Comparison of ENCODE assay signal across 8 mouse cellular contexts in genomic region chr13:67683841-67684240, GRCm38 (mm10). TPM values are rescaled to one million over a fixed set of nuclear protein-coding genes. Genes with fewer than 3 reads are reported as not detected.
DNase-seq lines count a peak whose midpoint lies in the region; ATAC-seq lines count a peak whose summit lies in the region.
"Not testable (repeated sequence)": the region's sequence is repeated elsewhere in the genome, so short reads cannot be mapped to it uniquely, and the experiment has no call there.

No protein-coding gene starts in this region.

- not testable (repeated sequence) for H3K36me3 ChIP-seq in forebrain, embryonic 15.5 days; hindbrain, embryonic 10.5 days; kidney, embryonic 15.5 days; liver, embryonic 13.5 days; midbrain, embryonic 11.5 days (ENCODE audit: control insufficient read depth, insufficient read depth, low read length)

- H3K27ac ChIP-seq in forebrain, embryonic 15.5 days (replicated peaks); kidney, embryonic 15.5 days; liver, embryonic 13.5 days; midbrain, embryonic 11.5 days (ENCODE audit: low read depth, low read length): not testable (repeated sequence)
- H3K27ac ChIP-seq in hindbrain, embryonic 10.5 days = peak overlapping the region; percentile 81; the same call in 1 of the 2 replicates

- H3K4me3 ChIP-seq in forebrain, embryonic 15.5 days = peak overlapping the region; percentile 86
- H3K4me3 ChIP-seq in hindbrain, embryonic 10.5 days = peak overlapping the region; percentile 68
- peak overlapping the region; percentile 83 for H3K4me3 ChIP-seq in kidney, embryonic 15.5 days (replicated peaks)
- H3K4me3 ChIP-seq in liver, embryonic 13.5 days (replicated peaks) = peak overlapping the region; percentile 72
- not testable (repeated sequence) for H3K4me3 ChIP-seq in midbrain, embryonic 11.5 days (ENCODE audit: low read depth, low read length)

- not testable (repeated sequence) for H3K4me1 ChIP-seq in forebrain, embryonic 15.5 days; hindbrain, embryonic 10.5 days (replicated peaks); kidney, embryonic 15.5 days; liver, embryonic 13.5 days (replicated peaks); midbrain, embryonic 11.5 days (ENCODE audit: control insufficient read depth, insufficient read depth, low read length)

- not testable (repeated sequence) for H3K9me3 ChIP-seq in forebrain, embryonic 15.5 days; hindbrain, embryonic 10.5 days; kidney, embryonic 15.5 days (replicated peaks); liver, embryonic 13.5 days (replicated peaks); midbrain, embryonic 11.5 days (ENCODE audit: control insufficient read depth, low read length)

- H3K9ac ChIP-seq in forebrain, embryonic 15.5 days (replicated peaks) = 0 out of 2 replicates have a peak overlapping the region, but pooled peaks have one; percentile 79
- H3K9ac ChIP-seq in kidney, embryonic 15.5 days = 0 out of 2 replicates have a peak overlapping the region, but pooled peaks have one; percentile 31
- 0 out of 2 replicates have a peak overlapping the region, but pooled peaks have one; percentile 77 for H3K9ac ChIP-seq in liver, embryonic 13.5 days
- H3K9ac ChIP-seq in midbrain, embryonic 11.5 days (ENCODE audit: low read length) = peak overlapping the region; percentile 80; the same call in 1 of the 2 replicates

- peak; percentile 29 for ATAC-seq in CD4-positive, CD25-positive, alpha-beta regulatory T cell, adult 4 months
- ATAC-seq in forebrain, embryonic 15.5 days (replicated peaks) = peak; percentile 34
- ATAC-seq in kidney, embryonic 15.5 days (replicated peaks; ENCODE audit: low FRiP score) = peak; percentile 48
- ATAC-seq in liver, embryonic 13.5 days (ENCODE audit: low read depth) = not testable (repeated sequence)
- ATAC-seq in midbrain, embryonic 11.5 days (ENCODE audit: low FRiP score) = peak; percentile 57

- 69% methylated on average over 2 of the region's 2 CpGs for WGBS in forebrain, embryonic 15.5 days
- 75% methylated on average over 2 of the region's 2 CpGs for WGBS in hindbrain, embryonic 10.5 days
- 77% methylated on average over 2 of the region's 2 CpGs for WGBS in kidney, embryonic 15.5 days
- WGBS in liver, embryonic 13.5 days (ENCODE audit: insufficient replicate concordance) = 72% methylated on average over 2 of the region's 2 CpGs
- 82% methylated on average over 2 of the region's 2 CpGs for WGBS in midbrain, embryonic 11.5 days

- not testable (repeated sequence) for H3K27me3 ChIP-seq in forebrain, embryonic 15.5 days; hindbrain, embryonic 10.5 days (ENCODE audit: insufficient read depth, poor library complexity, severe bottlenecking); kidney, embryonic 15.5 days; liver, embryonic 13.5 days; midbrain, embryonic 11.5 days (ENCODE audit: control insufficient read depth, insufficient read depth, low read length)

- H3K4me2 ChIP-seq in forebrain, embryonic 15.5 days (replicated peaks) = peak overlapping the region; percentile 87
- peak overlapping the region; percentile 69 for H3K4me2 ChIP-seq in kidney, embryonic 15.5 days
- peak overlapping the region; percentile 72 for H3K4me2 ChIP-seq in liver, embryonic 13.5 days
- H3K4me2 ChIP-seq in midbrain, embryonic 11.5 days = peak overlapping the region; percentile 57; the same call in 1 of the 2 replicates

- peak; percentile 2 for DNase-seq in cerebellum, adult 8-10 months
- not testable (repeated sequence) for DNase-seq in hindbrain, embryonic 10.5 days (ENCODE audit: low spot score); liver, embryonic 13.5 days; midbrain, embryonic 11.5 days (ENCODE audit: low spot score, missing footprints)
- peak; percentile 30 for DNase-seq in retina, adult 2 months (ENCODE audit: low read depth, low spot score)

RNA-seq across cellular contexts. Expression of gene Zfp738, which starts 3.0 kb away (rescaled TPM):
- 10 to 100 TPM; 18.9 to 21.8 TPM for polyA plus RNA-seq in CD4-positive, CD25-positive, alpha-beta regulatory T cell, adult 4 months (2017; shearing (Covaris generic))
- polyA plus RNA-seq in forebrain, embryonic 15.5 days (2015; fragmentation: Nextera tagmentation; extraction: Ambion mirVana) = 16.2 and 21.1 TPM in 2 replicates
- polyA plus RNA-seq in hindbrain, embryonic 10.5 days (2016; fragmentation: Nextera tagmentation; extraction: Ambion mirVana) = 9.0 and 11.8 TPM in 2 replicates
- 11.5 and 12.8 TPM in 2 replicates for polyA plus RNA-seq in kidney, embryonic 15.5 days (2015; fragmentation: Nextera tagmentation; extraction: Ambion mirVana)
- polyA plus RNA-seq in liver, embryonic 13.5 days (2015; fragmentation: Nextera tagmentation; extraction: Ambion mirVana) = 2.4 and 3.1 TPM in 2 replicates
- polyA plus RNA-seq in midbrain, embryonic 11.5 days (2014; fragmentation: Nextera tagmentation; extraction: Ambion mirVana) = 10.5 and 13.4 TPM in 2 replicates

RNA-seq across cellular contexts. Expression of gene Zfp65, which starts 45.1 kb away (rescaled TPM):
- 1 to 10 TPM; 7.6 TPM for polyA plus RNA-seq in CD4-positive, CD25-positive, alpha-beta regulatory T cell, adult 4 months (2017; shearing (Covaris generic))
- polyA plus RNA-seq in forebrain, embryonic 15.5 days (2015; fragmentation: Nextera tagmentation; extraction: Ambion mirVana) = 11.9 and 13.2 TPM in 2 replicates
- polyA plus RNA-seq in hindbrain, embryonic 10.5 days (2016; fragmentation: Nextera tagmentation; extraction: Ambion mirVana) = 5.0 and 6.0 TPM in 2 replicates
- polyA plus RNA-seq in kidney, embryonic 15.5 days (2015; fragmentation: Nextera tagmentation; extraction: Ambion mirVana) = 7.2 and 8.2 TPM in 2 replicates
- 1.3 and 2.1 TPM in 2 replicates for polyA plus RNA-seq in liver, embryonic 13.5 days (2015; fragmentation: Nextera tagmentation; extraction: Ambion mirVana)
- 5.7 TPM in 2 replicates for polyA plus RNA-seq in midbrain, embryonic 11.5 days (2014; fragmentation: Nextera tagmentation; extraction: Ambion mirVana)

RNA-seq across cellular contexts. Expression of gene Zfp729a, which starts 46.2 kb away (rescaled TPM):
- 10 to 100 TPM in 1 of 2 experiments, 1 to 10 TPM in 1; 8.0 to 13.1 TPM for polyA plus RNA-seq in CD4-positive, CD25-positive, alpha-beta regulatory T cell, adult 4 months (2017; shearing (Covaris generic))
- polyA plus RNA-seq in forebrain, embryonic 15.5 days (2015; fragmentation: Nextera tagmentation; extraction: Ambion mirVana) = 3.5 and 4.1 TPM in 2 replicates
- polyA plus RNA-seq in hindbrain, embryonic 10.5 days (2016; fragmentation: Nextera tagmentation; extraction: Ambion mirVana) = 1.5 and 2.2 TPM in 2 replicates
- polyA plus RNA-seq in kidney, embryonic 15.5 days (2015; fragmentation: Nextera tagmentation; extraction: Ambion mirVana) = 2.8 and 3.8 TPM in 2 replicates
- 0.71 and 1.2 TPM in 2 replicates for polyA plus RNA-seq in liver, embryonic 13.5 days (2015; fragmentation: Nextera tagmentation; extraction: Ambion mirVana)
- 2.6 and 5.0 TPM in 2 replicates for polyA plus RNA-seq in midbrain, embryonic 11.5 days (2014; fragmentation: Nextera tagmentation; extraction: Ambion mirVana)

RNA-seq across cellular contexts. Expression of gene Gm49345, which starts 46.3 kb away (rescaled TPM):
- 1 to 10 TPM; 5.1 to 5.4 TPM for polyA plus RNA-seq in CD4-positive, CD25-positive, alpha-beta regulatory T cell, adult 4 months (2017; shearing (Covaris generic))
- 0.17 and 0.46 TPM in 2 replicates for polyA plus RNA-seq in forebrain, embryonic 15.5 days (2015; fragmentation: Nextera tagmentation; extraction: Ambion mirVana)
- polyA plus RNA-seq in hindbrain, embryonic 10.5 days (2016; fragmentation: Nextera tagmentation; extraction: Ambion mirVana) = not detected in 2 replicates
- polyA plus RNA-seq in kidney, embryonic 15.5 days (2015; fragmentation: Nextera tagmentation; extraction: Ambion mirVana) = 0.22 TPM in 1 of 2 replicates, not detected in the other
- polyA plus RNA-seq in liver, embryonic 13.5 days (2015; fragmentation: Nextera tagmentation; extraction: Ambion mirVana) = 0.13 TPM in 1 of 2 replicates, not detected in the other
- polyA plus RNA-seq in midbrain, embryonic 11.5 days (2014; fragmentation: Nextera tagmentation; extraction: Ambion mirVana) = 0.27 TPM in 1 of 2 replicates, not detected in the other
